Mouse (Mus musculus): ENCODE measurements around the gene Ankrd36. TPM values are rescaled to one million over a fixed set of nuclear protein-coding genes. Genes with fewer than 3 reads are reported as not detected.

The Ankrd36 gene
- not detected in 2 replicates for polyA plus RNA-seq (2015; fragmentation: Nextera tagmentation; extraction: Ambion mirVana)

DNA sequence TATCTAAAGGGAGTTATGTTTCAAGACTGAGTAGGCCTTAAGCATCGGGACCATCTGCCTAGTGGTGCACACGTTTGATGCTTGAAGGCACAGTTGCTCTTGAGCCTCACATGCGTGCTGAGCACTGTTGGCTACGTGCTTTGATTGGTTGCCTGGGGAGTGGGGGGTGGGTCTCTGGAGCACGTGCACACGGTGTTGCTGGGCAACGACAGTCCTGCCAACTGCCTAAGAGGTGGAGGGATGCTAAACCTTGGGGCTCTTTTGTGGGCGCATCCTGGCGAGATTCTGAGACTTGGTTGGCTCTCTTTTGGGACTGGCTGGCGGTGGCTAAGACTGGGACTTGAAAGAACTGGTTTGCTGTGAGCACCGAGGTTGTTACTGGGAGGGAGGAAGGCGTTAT is at the start of gene Ankrd36:
Gene Ankrd36 (plus strand): TSS at position 211 of the 400 bp plus-strand sequence.
- no peak within 1 kb of the TSS for H3K4me2 ChIP-seq (replicated peaks; ENCODE audit: low read depth)
- ATAC-seq (ENCODE audit: low FRiP score, low TSS enrichment) (no peak), DNase-seq (ENCODE audit: low spot score) (no peak)
- H3K4me1 ChIP-seq (replicated peaks; ENCODE audit: control insufficient read depth, insufficient read depth): no peaks in the 10 kb centered on the region
- TF ChIP-seq EP300 (optimal IDR thresholded peaks at IDR 0.05) (no peak), CTCF (IDR thresholded peaks at IDR 0.05; ENCODE audit: low read depth) (no peak)
- WGBS: 80% methylated on average over 12 of the region's 12 CpGs
- no peaks in the 10 kb centered on the region for H3K9me3 ChIP-seq (ENCODE audit: control insufficient read depth, low read length)
- no peak within 1 kb of the TSS for H3K27ac ChIP-seq (replicated peaks)
- H3K9ac ChIP-seq (ENCODE audit: low read length): no peak within 1 kb of the TSS
- no peaks in the 10 kb centered on the region for H3K27me3 ChIP-seq (ENCODE audit: control insufficient read depth, insufficient read depth, low read length)
- H3K4me3 ChIP-seq (ENCODE audit: low read depth, low read length): no peak within 1 kb of the TSS
- H3K36me3 ChIP-seq (ENCODE audit: control insufficient read depth, insufficient read depth, low read length): no peaks in the 10 kb centered on the region

DNA sequence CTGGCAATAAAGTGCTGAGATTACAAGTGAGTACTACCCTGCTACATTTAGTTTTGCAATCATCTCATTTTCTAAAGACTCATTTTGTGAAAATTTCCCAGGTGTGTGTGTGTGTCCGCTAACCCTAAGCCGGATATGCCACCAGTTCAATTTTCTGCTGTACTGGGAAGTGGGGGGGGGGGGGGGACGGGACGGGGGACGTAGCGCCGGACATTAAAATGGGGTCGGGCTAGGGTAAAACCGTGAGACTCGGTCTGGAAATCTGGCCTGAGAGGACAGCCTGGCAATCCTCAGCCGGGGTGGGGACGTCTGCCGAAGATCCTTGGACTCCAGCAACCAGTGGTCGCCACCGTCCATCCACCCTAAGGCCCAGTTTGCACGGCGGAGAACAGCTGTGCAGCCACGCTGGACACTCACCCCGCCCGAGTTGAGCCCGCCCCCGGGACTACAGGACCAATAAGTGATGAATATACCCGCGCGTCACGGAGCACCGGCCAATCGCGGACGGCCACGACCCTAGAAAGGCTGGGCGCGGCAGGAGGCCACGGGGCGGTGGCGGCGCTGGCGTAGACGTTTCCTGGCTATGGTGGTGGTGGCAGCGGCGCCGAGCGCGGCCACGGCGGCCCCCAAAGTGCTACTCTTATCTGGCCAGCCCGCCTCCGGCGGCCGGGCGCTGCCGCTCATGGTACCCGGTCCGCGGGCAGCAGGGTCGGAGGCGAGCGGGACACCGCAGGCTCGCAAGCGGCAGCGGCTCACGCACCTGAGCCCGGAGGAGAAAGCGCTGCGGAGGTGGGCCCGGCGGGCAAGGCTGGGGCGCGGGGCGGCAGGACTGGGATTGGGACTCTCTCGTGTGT is 48.8 kb upstream of the Ankrd36 start, which contains the start of gene Xbp1:
Gene Xbp1 (plus strand): TSS at position 248 of the 854 bp plus-strand sequence.
- WGBS: under 1% methylated on average over 68 of the region's 72 CpGs
- peaks cover 23% of the 10 kb centered on the region for H3K36me3 ChIP-seq (ENCODE audit: control insufficient read depth, insufficient read depth, low read length)
- peaks cover 3% of the 10 kb centered on the region; the same call in 1 of the 2 replicates for H3K4me1 ChIP-seq (replicated peaks; ENCODE audit: control insufficient read depth, insufficient read depth)
- TF ChIP-seq EP300 (optimal IDR thresholded peaks at IDR 0.05) (no peak), CTCF (IDR thresholded peaks at IDR 0.05; ENCODE audit: low read depth) (no peak)
- H3K9ac ChIP-seq (ENCODE audit: low read length): peak within 1 kb of the TSS; percentile 100
- peak within 1 kb of the TSS; percentile 100 for H3K27ac ChIP-seq (replicated peaks)
- H3K4me3 ChIP-seq (ENCODE audit: low read depth, low read length): peak within 1 kb of the TSS; percentile 100
- ATAC-seq (ENCODE audit: low FRiP score, low TSS enrichment) (peak; percentile 96), DNase-seq (ENCODE audit: low spot score) (peak; percentile 99)
- H3K27me3 ChIP-seq (ENCODE audit: control insufficient read depth, insufficient read depth, low read length): no peaks in the 10 kb centered on the region
- no peaks in the 10 kb centered on the region for H3K9me3 ChIP-seq (ENCODE audit: control insufficient read depth, low read length)
- H3K4me2 ChIP-seq (replicated peaks; ENCODE audit: low read depth): peak within 1 kb of the TSS; percentile 60

DNA sequence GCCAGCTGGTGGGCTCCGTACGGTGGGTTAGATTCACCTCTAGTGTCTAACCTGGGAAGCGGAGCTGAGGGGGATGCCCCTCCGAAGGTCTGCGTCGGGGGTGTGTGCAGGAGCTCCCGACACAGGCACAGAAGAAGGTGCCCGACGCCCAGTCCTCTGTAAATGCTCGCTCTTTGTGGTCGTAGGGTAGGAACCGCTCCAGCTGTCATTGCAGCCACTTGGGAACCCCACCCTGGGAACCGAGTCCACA is 48.3 kb upstream of the Ankrd36 start:
- peak overlapping the region; percentile 60 for H3K4me2 ChIP-seq (replicated peaks; ENCODE audit: low read depth)
- no peaks in the 10 kb centered on the region for H3K27me3 ChIP-seq (ENCODE audit: control insufficient read depth, insufficient read depth, low read length)
- H3K9me3 ChIP-seq (ENCODE audit: control insufficient read depth, low read length): no peaks in the 10 kb centered on the region
- H3K9ac ChIP-seq (ENCODE audit: low read length): peak overlapping the region; percentile 100
- ATAC-seq (ENCODE audit: low FRiP score, low TSS enrichment) (no peak; the same call in 1 of the 2 replicates), DNase-seq (ENCODE audit: low spot score) (no peak)
- TF ChIP-seq CTCF (IDR thresholded peaks at IDR 0.05; ENCODE audit: low read depth) (no peak), EP300 (optimal IDR thresholded peaks at IDR 0.05) (no peak)
- WGBS: 0% methylated on average over 13 of the region's 13 CpGs
- H3K36me3 ChIP-seq (ENCODE audit: control insufficient read depth, insufficient read depth, low read length): peaks cover 26% of the 10 kb centered on the region
- H3K27ac ChIP-seq (replicated peaks): peak overlapping the region; percentile 100
- H3K4me1 ChIP-seq (replicated peaks; ENCODE audit: control insufficient read depth, insufficient read depth): peaks cover 3% of the 10 kb centered on the region; the same call in 1 of the 2 replicates
- H3K4me3 ChIP-seq (ENCODE audit: low read depth, low read length): peak overlapping the region; percentile 100

DNA sequence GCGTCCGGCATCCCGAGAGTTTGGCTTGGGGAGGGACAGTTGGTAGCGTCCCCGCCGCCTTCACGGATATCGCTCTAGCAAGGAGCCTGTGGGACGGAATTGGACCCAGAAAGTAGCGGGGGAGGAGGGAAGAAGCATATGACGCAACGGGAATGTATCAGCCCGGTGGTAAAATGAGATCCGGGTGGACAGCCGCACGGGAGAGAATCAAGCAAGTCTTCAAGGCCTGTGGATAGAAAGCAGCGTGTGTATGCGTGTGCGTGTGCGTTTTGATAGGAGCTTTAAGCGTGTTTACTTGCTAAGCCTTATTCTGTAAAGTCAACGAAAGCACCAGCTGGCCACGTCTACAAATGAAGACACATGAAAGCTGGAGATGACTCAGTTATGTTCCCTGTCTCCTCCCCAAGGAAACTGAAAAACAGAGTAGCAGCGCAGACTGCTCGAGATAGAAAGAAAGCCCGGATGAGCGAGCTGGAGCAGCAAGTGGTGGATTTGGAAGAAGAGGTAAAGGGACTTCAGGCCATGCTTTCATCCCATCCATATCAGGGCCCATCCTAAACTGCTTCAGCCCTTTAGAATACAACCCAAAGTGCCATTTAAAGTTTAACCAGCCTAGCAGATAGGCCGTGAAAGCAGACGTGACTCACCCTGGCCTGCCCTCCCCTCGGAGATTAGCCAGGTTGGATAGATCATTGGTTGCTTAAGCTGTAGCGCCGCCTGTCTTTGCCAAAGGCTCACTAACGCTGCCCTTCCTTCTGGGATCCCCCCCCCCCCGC is 47.8 kb upstream of the Ankrd36 start:
- ATAC-seq (ENCODE audit: low FRiP score, low TSS enrichment) (peak; percentile 73), DNase-seq (ENCODE audit: low spot score) (peak; percentile 88)
- peaks cover 3% of the 10 kb centered on the region; the same call in 1 of the 2 replicates for H3K4me1 ChIP-seq (replicated peaks; ENCODE audit: control insufficient read depth, insufficient read depth)
- H3K27ac ChIP-seq (replicated peaks): peak overlapping the region; percentile 100
- H3K4me2 ChIP-seq (replicated peaks; ENCODE audit: low read depth): peak overlapping the region; percentile 60
- under 1% methylated on average over 34 of the region's 34 CpGs for WGBS
- H3K4me3 ChIP-seq (ENCODE audit: low read depth, low read length): peak overlapping the region; percentile 100
- TF ChIP-seq EP300 (optimal IDR thresholded peaks at IDR 0.05): no peak
- TF ChIP-seq CTCF (IDR thresholded peaks at IDR 0.05; ENCODE audit: low read depth): peak; percentile 76
- peaks cover 26% of the 10 kb centered on the region for H3K36me3 ChIP-seq (ENCODE audit: control insufficient read depth, insufficient read depth, low read length)
- H3K27me3 ChIP-seq (ENCODE audit: control insufficient read depth, insufficient read depth, low read length): no peaks in the 10 kb centered on the region
- no peaks in the 10 kb centered on the region for H3K9me3 ChIP-seq (ENCODE audit: control insufficient read depth, low read length)
- peak overlapping the region; percentile 100 for H3K9ac ChIP-seq (ENCODE audit: low read length)

DNA sequence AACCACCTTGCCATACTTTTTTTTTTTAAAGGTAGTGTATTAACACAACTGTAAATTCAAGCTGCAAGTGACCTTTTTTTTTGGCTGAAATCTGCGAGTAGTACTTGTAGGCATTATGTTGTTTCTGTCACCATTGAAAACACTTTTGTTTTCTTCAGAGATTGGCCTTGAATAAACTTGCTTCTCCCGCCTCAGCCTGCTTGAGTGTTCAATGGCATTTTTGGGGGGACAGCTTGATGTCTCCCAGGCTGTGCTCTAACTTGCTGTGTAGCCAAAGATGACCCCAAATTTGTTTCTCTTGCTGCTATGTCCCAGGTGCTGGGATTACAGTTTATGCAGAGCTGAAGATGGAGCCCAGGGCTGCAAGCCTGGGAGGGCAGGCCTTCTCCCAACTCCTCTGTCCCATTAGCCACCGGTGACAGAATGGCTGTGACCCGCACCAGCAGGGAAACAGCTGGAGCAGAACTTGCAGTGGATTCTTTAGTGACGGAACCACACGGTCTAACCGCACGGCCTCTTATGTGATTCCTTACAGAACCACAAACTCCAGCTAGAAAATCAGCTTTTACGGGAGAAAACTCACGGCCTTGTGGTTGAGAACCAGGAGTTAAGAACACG is 46.6 kb upstream of the Ankrd36 start:
- Histone ChIP-seq H3K36me3 (ENCODE audit: control insufficient read depth, insufficient read depth, low read length) (peaks cover 26% of the 10 kb centered on the region), H3K27me3 (ENCODE audit: control insufficient read depth, insufficient read depth, low read length) (no peaks in the 10 kb centered on the region), H3K4me2 (replicated peaks; ENCODE audit: low read depth) (peak overlapping the region; percentile 60), H3K4me3 (ENCODE audit: low read depth, low read length) (peak overlapping the region; percentile 100), H3K9ac (ENCODE audit: low read length) (peak overlapping the region; percentile 100), H3K4me1 (replicated peaks; ENCODE audit: control insufficient read depth, insufficient read depth) (peaks cover 3% of the 10 kb centered on the region; the same call in 1 of the 2 replicates), H3K27ac (replicated peaks) (no peak overlapping the region), H3K9me3 (ENCODE audit: control insufficient read depth, low read length) (no peaks in the 10 kb centered on the region)
- DNase-seq (ENCODE audit: low spot score): no peak
- no peak for TF ChIP-seq EP300 (optimal IDR thresholded peaks at IDR 0.05)
- no peak for TF ChIP-seq CTCF (IDR thresholded peaks at IDR 0.05; ENCODE audit: low read depth)
- 65% methylated on average over 11 of the region's 11 CpGs for WGBS
- no peak for ATAC-seq (ENCODE audit: low FRiP score, low TSS enrichment)

Data from stomach, postnatal 0 days (tissue).